Mouse (Mus musculus) liver, postnatal 0 days (tissue): Measurements from ENCODE around the gene Olfr462. TPM values are rescaled to one million over a fixed set of nuclear protein-coding genes. Genes with fewer than 3 reads are reported as not detected.

Source experiments
- ATAC-seq: fragments of 200-750 bp; cut with Nextera tagmentation; 2 replicates; pipeline ENCODE4 v1.8.0; 2017; ENCODE audit warnings: mild to moderate bottlenecking, moderate library complexity
- DNase-seq: peaks from one replicate; pipeline ENCODE4 v3.0.0-alpha.2; 2016
- H3K27ac ChIP-seq: fragments of 300-500 bp; sonication (generic); 2 replicates; pipeline ENCODE4 v1.5.1; 2014; ENCODE audit warnings: antibody characterized with exemption, moderate library complexity, mild to moderate bottlenecking, low read depth
- H3K27me3 ChIP-seq: fragments of 300-500 bp; sonication (generic); 2 replicates; pipeline ENCODE4 v1.6.1; 2014; ENCODE audit warnings: low read length, control low read depth, mixed read lengths; ENCODE audit not compliant: insufficient read depth
- H3K36me3 ChIP-seq: fragments of 300-500 bp; sonication (generic); replicated peaks from 2 replicates; pipeline ENCODE4 v1.6.1; 2014; ENCODE audit warnings: mild to moderate bottlenecking, control low read depth, low read length, moderate library complexity, mixed read lengths; ENCODE audit not compliant: insufficient read depth
- H3K4me1 ChIP-seq: fragments of 300-500 bp; sonication (generic); 2 replicates; pipeline ENCODE4 v1.6.1; 2014; ENCODE audit warnings: antibody characterized with exemption, mild to moderate bottlenecking, control low read depth; ENCODE audit not compliant: insufficient read depth
- H3K4me2 ChIP-seq: fragments of 300-500 bp; sonication (generic); 2 replicates; pipeline ENCODE4 v1.6.1; 2014; ENCODE audit warnings: low read depth, mild to moderate bottlenecking, low read length, moderate library complexity, mixed read lengths
- H3K4me3 ChIP-seq: fragments of 300-500 bp; sonication (generic); 2 replicates; pipeline ENCODE4 v1.5.1; 2014; ENCODE audit warnings: low read depth, low read length
- H3K9ac ChIP-seq: fragments of 300-500 bp; sonication (generic); replicated peaks from 2 replicates; pipeline ENCODE4 v1.6.1; 2014; ENCODE audit warnings: mild to moderate bottlenecking, moderate library complexity
- H3K9me3 ChIP-seq: fragments of 300-500 bp; sonication (generic); 2 replicates; pipeline ENCODE4 v1.6.1; 2016; ENCODE audit warnings: mild to moderate bottlenecking, control low read depth, low read length, mixed read lengths
- CTCF ChIP-seq: sonication (generic); IDR thresholded peaks from 2 replicates; pipeline ENCODE4 v1.5.1; 2016; ENCODE audit warnings: antibody characterized with exemption, low read depth
- EP300 ChIP-seq: IDR thresholded peaks from 2 replicates; pipeline ENCODE4 v1.6.1; 2016; ENCODE audit warnings: antibody characterized with exemption, low read depth, mild to moderate bottlenecking
- WGBS: fragments of 180-500 bp; shearing (Covaris S2); extraction: QIAGEN DNeasy Blood & Tissue Kit; methylation state at CpG from one replicate; pipeline ENCODE4 v1.1.7; 2014; ENCODE audit not compliant: insufficient replicate concordance; 5-methylcytosine and 5-hydroxymethylcytosine counted together
- polyA plus RNA-seq: library from polyadenylated mRNA; unstranded; fragments of >200 nt; fragmentation: Nextera tagmentation; extraction: Ambion mirVana; gene quantifications from 2 replicates; pipeline ENCODE4 v1.2.1, GENCODE M21; 2015

Gene Olfr462
- polyA plus RNA-seq, 1 experiment from 2014 or later: not detected

GRCm38 (mm10) chr11:87853597-87853954 lies 38.5 kb downstream of the Olfr462 start:
- no peak for TF ChIP-seq CTCF
- no peak for TF ChIP-seq EP300
- Histone ChIP-seq H3K9ac (peak overlapping the region; percentile 37; the same call in 1 of the 2 replicates), H3K4me2 (peak overlapping the region; percentile 74), H3K9me3 (no peaks in the 10 kb centered on the region), H3K4me3 (peak overlapping the region; percentile 61), H3K4me1 (peaks cover 3% of the 10 kb centered on the region), H3K27me3 (no peaks in the 10 kb centered on the region), H3K36me3 (no peaks in the 10 kb centered on the region), H3K27ac (no peak overlapping the region)
- ATAC-seq: no peak; the same call in 1 of the 2 replicates
- no peak for DNase-seq
- WGBS: 35% methylated on average over 8 of the region's 8 CpGs

- TF ChIP-seq CTCF: no peak
- no peak for TF ChIP-seq EP300
- WGBS: 3% methylated on average over 40 of the region's 40 CpGs
- Histone ChIP-seq H3K27me3 (no peaks in the 10 kb centered on the region), H3K27ac (no peak within 1 kb of the TSS), H3K4me1 (peaks cover 3% of the 10 kb centered on the region), H3K4me2 (peak within 1 kb of the TSS; percentile 74), H3K9ac (peak within 1 kb of the TSS; percentile 37; the same call in 1 of the 2 replicates), H3K36me3 (no peaks in the 10 kb centered on the region), H3K9me3 (no peaks in the 10 kb centered on the region), H3K4me3 (peak within 1 kb of the TSS; percentile 61)
- peak; percentile 95 for ATAC-seq
- DNase-seq: peak; percentile 93
Measured at GRCm38 (mm10) chr11:87852690-87853596, 39.1 kb downstream of the Olfr462 start, which contains the start of gene Mks1. TSS of gene Mks1 (plus strand) at chr11:87853215.

GRCm38 (mm10) chr11:87847884-87848283 lies 44.2 kb downstream of the Olfr462 start:
- no peak overlapping the region for H3K4me3 ChIP-seq
- H3K9me3 ChIP-seq: no peaks in the 10 kb centered on the region
- H3K36me3 ChIP-seq: no peaks in the 10 kb centered on the region
- H3K4me1 ChIP-seq: no peaks in the 10 kb centered on the region
- no peak overlapping the region for H3K4me2 ChIP-seq
- DNase-seq (no peak), ATAC-seq (no peak)
- TF ChIP-seq CTCF: no peak
- TF ChIP-seq EP300: no peak
- no peaks in the 10 kb centered on the region for H3K27me3 ChIP-seq
- 74% methylated on average over 6 of the region's 6 CpGs for WGBS
- H3K27ac ChIP-seq: no peak overlapping the region
- H3K9ac ChIP-seq: no peak overlapping the region

DNA sequence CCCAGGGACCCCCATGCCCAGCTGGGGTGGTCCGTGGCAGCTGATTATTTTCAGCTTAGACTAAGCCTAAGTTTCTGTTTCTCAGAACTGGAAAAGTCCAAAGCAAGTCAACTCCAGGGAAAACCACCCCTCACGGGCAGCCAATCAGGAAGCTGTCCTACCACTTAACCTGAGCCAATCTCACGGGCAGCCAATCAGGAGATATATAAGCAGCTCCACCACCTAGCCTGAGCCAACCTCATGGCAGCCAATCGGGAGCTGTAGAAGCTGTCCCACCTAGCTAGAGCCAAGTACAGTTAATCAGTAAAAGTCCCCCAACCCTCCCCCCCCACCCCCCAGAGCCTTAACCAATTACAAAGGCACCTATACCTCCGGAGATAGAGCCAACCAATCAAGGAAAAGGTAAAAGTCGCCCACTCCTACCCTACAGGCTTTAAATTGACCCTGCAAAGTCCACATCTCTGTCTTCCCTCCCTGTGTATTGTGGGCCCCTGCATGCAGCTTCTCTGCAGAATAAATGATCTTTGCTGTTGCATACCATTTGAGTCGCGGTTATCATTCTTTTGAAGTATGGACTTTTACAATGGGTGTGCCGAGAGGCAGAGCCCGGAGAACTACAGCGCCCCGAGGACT lies 45.0 kb downstream of the Olfr462 start:
- H3K4me2 ChIP-seq: no peak overlapping the region
- H3K27me3 ChIP-seq: no peaks in the 10 kb centered on the region
- H3K4me3 ChIP-seq: no peak overlapping the region
- TF ChIP-seq EP300 (no peak), CTCF (no peak)
- WGBS: 80% methylated on average over 12 of the region's 12 CpGs
- no peak overlapping the region for H3K9ac ChIP-seq
- H3K27ac ChIP-seq: no peak overlapping the region
- H3K4me1 ChIP-seq: no peaks in the 10 kb centered on the region
- peak; percentile 27; the same call in 1 of the 2 replicates for ATAC-seq
- no peaks in the 10 kb centered on the region for H3K9me3 ChIP-seq
- H3K36me3 ChIP-seq: no peaks in the 10 kb centered on the region
- no peak for DNase-seq

GRCm38 (mm10) chr11:87841436-87841835 lies 50.6 kb downstream of the Olfr462 start:
- DNase-seq: no peak
- no peaks in the 10 kb centered on the region for H3K9me3 ChIP-seq
- no peak for ATAC-seq
- H3K27ac ChIP-seq: no peak overlapping the region
- 64% methylated on average over 3 of the region's 3 CpGs for WGBS
- no peaks in the 10 kb centered on the region for H3K36me3 ChIP-seq
- H3K4me1 ChIP-seq: no peaks in the 10 kb centered on the region
- H3K4me2 ChIP-seq: no peak overlapping the region
- no peak for TF ChIP-seq EP300
- no peak for TF ChIP-seq CTCF
- no peaks in the 10 kb centered on the region for H3K27me3 ChIP-seq
- H3K4me3 ChIP-seq: no peak overlapping the region
- H3K9ac ChIP-seq: no peak overlapping the region

DNA sequence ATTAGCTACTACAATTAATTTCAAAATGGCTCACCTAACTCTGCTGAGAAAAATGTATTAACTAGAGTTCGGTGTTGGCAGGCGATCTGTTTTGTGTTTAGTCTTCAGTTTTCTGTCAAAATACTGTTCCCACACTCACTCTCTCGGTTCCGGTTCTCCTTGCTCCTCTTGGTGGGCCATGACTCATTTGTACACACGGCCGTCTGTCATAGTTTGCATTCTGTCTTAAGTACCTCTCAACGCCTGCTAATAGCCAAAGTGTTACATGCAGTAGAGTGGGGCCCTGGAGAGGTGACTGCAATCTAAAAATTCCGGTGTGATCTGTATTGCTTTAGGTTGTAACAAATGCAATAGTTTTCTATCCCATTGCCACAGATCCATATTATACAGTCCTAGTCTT lies 51.4 kb downstream of the Olfr462 start:
- no peaks in the 10 kb centered on the region for H3K9me3 ChIP-seq
- DNase-seq: no peak
- ATAC-seq: no peak
- H3K27ac ChIP-seq: no peak overlapping the region
- no peak overlapping the region for H3K4me2 ChIP-seq
- TF ChIP-seq EP300: no peak
- no peak for TF ChIP-seq CTCF
- no peak overlapping the region for H3K4me3 ChIP-seq
- H3K4me1 ChIP-seq: no peaks in the 10 kb centered on the region
- no peaks in the 10 kb centered on the region for H3K27me3 ChIP-seq
- H3K9ac ChIP-seq: no peak overlapping the region
- 81% methylated on average over 8 of the region's 8 CpGs for WGBS
- H3K36me3 ChIP-seq: no peaks in the 10 kb centered on the region

Other genes with a start within 250 kb of the Olfr462 start
- 4.2 and 5.8 TPM in 2 replicates for gene Rnf43, start 229.5 kb downstream of the Olfr462 start, polyA plus RNA-seq
- 114 and 120 TPM in 2 replicates for gene Supt4a, start 154.7 kb downstream of the Olfr462 start, polyA plus RNA-seq
- 0.59 and 1.2 TPM in 2 replicates for gene Tspoap1, start 131.7 kb downstream of the Olfr462 start, polyA plus RNA-seq
- gene Mpo, start 98.7 kb downstream of the Olfr462 start, polyA plus RNA-seq: 250 and 274 TPM in 2 replicates
- not detected in 2 replicates for gene Lpo, start 64.0 kb downstream of the Olfr462 start, polyA plus RNA-seq
- 1.4 and 2.1 TPM in 2 replicates for gene Mks1, start 39.1 kb downstream of the Olfr462 start, polyA plus RNA-seq
- gene Epx, start 16.7 kb downstream of the Olfr462 start, polyA plus RNA-seq: 0.52 and 0.65 TPM in 2 replicates
- gene Olfr463, start 5.1 kb upstream of the Olfr462 start, polyA plus RNA-seq: not detected in 2 replicates
- gene Olfr464, start 28.7 kb upstream of the Olfr462 start, polyA plus RNA-seq: not detected in 2 replicates
- 10.5 and 11.0 TPM in 2 replicates for gene Dynll2, start 95.3 kb upstream of the Olfr462 start, polyA plus RNA-seq
- 54.8 and 58.6 TPM in 2 replicates for gene Srsf1, start 155.1 kb upstream of the Olfr462 start, polyA plus RNA-seq
- gene Vezf1, start 176.0 kb upstream of the Olfr462 start, polyA plus RNA-seq: 6.3 TPM in 2 replicates
- 1.2 and 1.6 TPM in 2 replicates for gene Cuedc1, start 205.8 kb upstream of the Olfr462 start, polyA plus RNA-seq